Mouse (Mus musculus) small intestine, adult 10 weeks (tissue): Measurements from ENCODE around the gene Dhx29. TPM values are rescaled to one million over a fixed set of nuclear protein-coding genes. Genes with fewer than 3 reads are reported as not detected.

Experiments
- polyA plus RNA-seq: library from polyadenylated mRNA; stranded (reverse); fragments of 350-450 nt; fragmentation: Illumina TruSeq; extraction: RNeasy Lipid Tissue Mini Kit (QIAGEN cat#74804); gene quantifications from one replicate; pipeline ENCODE4 v1.2.3, GENCODE M21; 2014; ENCODE audit warnings: low replicate concordance

Gene Dhx29
- 5.9 TPM for polyA plus RNA-seq

DNA sequence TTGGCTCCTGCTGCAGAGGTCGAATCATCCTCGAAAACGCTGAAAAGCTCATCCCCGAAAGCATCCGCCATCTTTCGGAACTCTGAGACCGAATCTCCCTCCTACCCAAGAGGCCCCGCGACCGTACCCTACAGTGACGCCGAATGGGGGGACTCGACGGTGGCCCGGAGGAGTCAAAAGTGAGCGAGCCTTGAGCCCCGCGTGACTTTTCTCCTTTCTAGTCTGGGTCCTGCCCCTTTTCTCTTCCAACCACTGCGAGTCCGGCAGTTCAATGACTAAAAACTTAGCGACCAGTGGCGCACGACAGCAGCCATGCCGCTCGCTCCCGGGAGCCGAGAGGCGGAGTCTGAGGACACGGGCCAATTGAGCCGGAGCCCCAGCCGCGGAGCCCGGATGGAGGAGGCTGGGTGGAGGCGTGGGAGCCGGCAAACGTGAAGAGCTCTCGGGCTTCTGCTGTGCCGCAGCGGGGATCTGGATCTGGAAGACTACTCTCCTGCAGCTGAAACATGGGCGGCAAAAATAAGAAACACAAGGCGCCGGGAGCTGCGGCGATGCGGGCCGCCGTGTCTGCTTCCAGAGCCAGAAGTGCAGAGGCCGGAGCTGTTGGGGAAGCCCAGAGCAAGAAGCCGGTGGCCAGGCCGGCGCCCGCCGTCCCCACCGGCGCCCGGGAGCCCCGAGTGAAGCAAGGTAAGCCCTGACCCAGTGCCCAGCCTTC lies at the start of gene Dhx29, which contains the start of gene Mtrex:
TSS of gene Dhx29 (plus strand) at position 168 of the 715 bp plus-strand sequence.
TSS of gene Mtrex (minus strand) at position 112 of the 715 bp plus-strand sequence.

DNA sequence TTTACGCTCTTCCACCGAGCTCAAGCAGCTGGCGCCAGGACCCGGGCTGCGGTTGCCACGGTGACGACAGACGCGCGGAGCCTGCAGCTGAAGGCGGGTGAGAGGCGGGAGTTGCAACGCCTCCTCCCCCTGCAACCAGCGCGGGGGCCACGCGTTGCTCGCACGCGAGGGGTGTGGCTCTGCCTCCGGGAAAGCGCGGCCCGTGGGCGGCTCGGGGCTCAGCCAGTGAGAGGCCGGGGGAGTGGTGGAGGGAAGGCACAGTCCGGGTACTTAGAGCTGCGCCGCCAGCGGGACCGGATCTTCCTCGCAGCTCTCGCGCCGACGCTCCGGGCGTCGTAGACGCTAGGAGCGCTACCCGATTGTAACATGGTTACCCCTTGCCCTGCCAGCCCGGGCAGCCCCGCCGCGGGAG lies 60.3 kb downstream of the Dhx29 start, which contains the start of gene Ccno:
TSS of gene Ccno (plus strand) at position 271 of the 412 bp plus-strand sequence.

DNA sequence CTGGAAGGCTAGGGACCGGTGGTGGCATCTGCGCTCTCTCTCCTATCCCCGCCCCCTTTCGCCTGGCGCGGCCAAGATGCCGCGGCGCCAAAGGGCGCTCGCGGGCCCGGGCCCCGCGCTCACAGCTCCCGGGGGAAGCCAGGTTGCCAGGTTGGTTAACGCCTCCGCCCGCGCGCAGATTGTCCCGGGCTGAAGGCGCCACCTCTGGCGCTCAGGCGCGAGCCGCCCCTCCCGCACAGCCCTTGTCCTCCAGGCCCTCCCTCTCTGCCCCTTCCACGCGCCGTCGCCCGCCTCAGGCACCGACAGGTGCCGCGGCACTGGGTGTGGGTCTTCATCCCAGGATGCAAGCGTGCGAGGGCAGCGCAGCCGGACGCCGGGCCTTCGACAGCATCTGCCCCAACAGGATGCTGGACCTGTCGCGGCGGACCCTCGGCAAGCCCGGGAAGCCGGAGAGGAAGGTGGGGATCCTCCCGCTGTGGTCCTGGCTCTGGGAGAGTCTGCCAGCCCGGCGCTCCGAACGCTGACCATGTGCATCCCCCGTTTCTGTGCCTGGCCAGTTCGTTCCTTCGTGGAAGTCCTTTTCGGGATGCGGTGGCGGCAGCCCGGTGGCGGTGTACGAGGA lies 66.4 kb downstream of the Dhx29 start, which contains the start of gene Mcidas:
TSS of gene Mcidas (plus strand) at position 315 of the 622 bp plus-strand sequence.

Other genes starting within 250 kb of the Dhx29 start
- 300 TPM for gene Plpp1, start 126.7 kb upstream of the Dhx29 start, polyA plus RNA-seq
- gene Mtrex, start 56 bp upstream of the Dhx29 start, polyA plus RNA-seq, result 47.9 TPM
- gene Ccno, start 60.3 kb downstream of the Dhx29 start, polyA plus RNA-seq, result not detected
- gene Mcidas, start 66.4 kb downstream of the Dhx29 start, polyA plus RNA-seq, result not detected
- not detected for gene Cdc20b, start 107.7 kb downstream of the Dhx29 start, polyA plus RNA-seq
- 32.6 TPM for gene Gpx8, start 119.0 kb downstream of the Dhx29 start, polyA plus RNA-seq
- 480 TPM for gene Gzma, start 173.5 kb downstream of the Dhx29 start, polyA plus RNA-seq